Mouse (Mus musculus) right cerebral cortex, postnatal 25 days (tissue): Measurements from ENCODE around the gene Tle4.
"Not testable (repeated sequence)": the region's sequence is repeated elsewhere in the genome, so short reads cannot be mapped to it uniquely, and the experiment has no call there.

ENCODE experiments used
- DNase-seq: peaks from one replicate; pipeline ENCODE4 v3.0.0; 2022

The Tle4 gene

GRCm38 (mm10) chr19:14597917-14598689 is at the start of gene Tle4:
Gene Tle4, minus strand, starts transcription at chr19:14598051.
- peak; percentile 100 for DNase-seq

GRCm38 (mm10) chr19:14645666-14646065 is 47.8 kb upstream of the Tle4 start:
- no peak for DNase-seq

DNA sequence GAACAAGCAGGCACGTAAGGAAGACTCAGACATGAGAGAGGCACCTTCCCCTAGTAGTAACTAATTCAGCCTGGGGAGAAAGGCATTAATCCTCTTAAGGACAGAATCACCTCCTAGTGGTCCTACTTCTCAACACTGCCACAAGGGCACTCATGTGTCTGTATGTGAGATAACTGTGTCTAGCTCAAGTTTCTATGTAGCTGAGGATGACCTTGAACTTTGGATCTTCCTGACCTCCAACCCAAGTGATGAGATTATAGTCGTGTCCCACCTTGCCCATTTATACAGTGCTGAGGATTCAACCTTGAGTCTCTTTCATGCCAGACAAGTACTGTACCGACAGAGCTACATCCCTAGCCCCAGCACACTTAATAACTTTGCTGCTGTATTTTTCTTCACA is 46.9 kb upstream of the Tle4 start:
- DNase-seq, result no peak

DNA sequence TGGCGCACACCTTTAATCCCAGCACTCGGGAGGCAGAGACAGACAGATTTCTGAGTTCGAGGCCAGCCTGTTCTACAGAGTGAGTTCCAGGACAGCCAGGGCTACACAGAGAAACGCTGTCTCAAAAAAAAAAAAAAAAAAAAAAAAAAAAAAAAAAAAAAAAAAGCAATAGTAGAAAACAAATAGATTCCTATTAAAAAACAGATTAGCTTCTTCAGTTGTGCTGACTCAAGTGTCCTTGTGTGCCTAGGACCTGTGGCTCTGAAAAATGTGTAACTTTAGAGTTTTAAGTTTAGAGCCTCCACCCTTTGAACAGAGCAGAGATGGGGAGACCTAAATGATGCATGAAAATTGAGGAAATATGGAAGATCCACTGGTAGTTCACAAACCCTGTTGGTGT is 45.2 kb upstream of the Tle4 start:
- DNase-seq, result not testable (repeated sequence)

- no peak for DNase-seq
Observed at GRCm38 (mm10) chr19:14642663-14643062, 44.8 kb upstream of the Tle4 start.

DNA sequence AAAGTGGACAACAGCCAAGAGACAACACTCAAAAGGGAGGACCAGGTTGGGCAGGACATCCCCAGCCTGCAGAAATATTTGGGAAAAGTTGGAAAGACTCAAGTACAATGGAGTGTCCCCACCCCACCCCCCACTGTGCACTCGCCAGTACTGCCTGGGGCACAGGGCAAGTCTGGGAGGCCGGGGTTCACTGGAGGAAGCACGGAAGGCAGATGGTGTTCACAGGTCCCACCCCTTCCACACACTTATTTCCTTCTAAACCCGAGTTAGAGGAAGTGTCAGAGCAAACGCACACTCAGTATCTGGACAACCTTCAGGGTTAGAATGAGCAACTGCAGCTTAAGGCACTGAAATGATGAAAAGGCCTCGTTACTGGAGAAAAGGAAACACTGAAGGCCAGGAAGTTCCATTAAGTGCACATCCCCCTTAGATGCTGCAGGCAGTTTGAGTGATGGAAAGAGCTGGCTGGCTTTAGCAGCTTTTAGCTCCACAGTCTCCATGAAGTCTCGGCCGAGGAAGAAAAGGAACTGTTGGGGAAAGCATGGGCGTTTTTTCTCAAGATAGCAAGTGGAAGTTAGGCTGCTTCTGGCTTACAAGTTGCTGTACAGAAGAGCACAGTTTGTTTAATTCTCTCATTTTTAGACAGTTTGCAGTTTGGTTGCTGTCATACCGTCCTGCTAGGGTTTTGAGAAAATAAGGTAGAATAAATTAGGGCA is 37.5 kb upstream of the Tle4 start:
- DNase-seq, result peak; percentile 5

DNA sequence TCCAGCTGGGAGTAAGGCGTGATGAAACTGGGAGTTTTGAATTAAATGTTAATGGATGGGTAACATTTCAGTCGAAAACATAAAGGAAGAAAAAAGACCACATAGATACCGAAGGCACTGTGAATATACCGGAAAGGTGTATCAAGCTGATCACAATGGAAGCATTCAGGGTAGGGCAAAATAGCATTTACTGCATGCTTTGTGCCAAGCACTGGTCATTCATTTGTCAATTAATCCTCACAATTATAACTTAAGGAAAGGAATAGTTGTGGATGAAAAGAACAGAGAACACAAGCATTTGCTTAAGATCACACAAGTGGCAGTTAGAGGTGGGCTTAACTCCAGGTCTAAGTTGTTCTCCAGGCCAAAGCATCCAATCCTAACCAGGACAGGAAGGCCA is 25.5 kb upstream of the Tle4 start:
- DNase-seq, result no peak

DNA sequence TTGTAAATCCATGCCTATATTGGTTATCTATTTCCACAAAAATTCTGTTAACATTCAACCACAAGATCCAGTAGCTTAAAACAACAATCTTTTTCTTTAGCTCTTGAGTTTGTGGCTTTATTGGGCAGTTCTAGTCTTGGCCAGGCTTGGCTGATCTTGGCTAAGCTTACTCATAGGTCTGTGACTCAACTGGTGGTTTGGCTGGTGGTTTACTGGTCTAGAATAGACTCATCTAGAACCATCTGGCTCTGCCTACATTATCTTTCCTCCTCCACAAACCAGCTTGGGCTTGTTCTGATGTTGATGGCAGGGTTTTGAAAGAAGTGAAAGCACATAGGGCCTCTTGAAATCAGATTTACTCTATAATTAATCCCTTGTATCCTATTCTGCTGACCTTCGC is 22.7 kb upstream of the Tle4 start:
- DNase-seq, result peak; percentile 18

DNA sequence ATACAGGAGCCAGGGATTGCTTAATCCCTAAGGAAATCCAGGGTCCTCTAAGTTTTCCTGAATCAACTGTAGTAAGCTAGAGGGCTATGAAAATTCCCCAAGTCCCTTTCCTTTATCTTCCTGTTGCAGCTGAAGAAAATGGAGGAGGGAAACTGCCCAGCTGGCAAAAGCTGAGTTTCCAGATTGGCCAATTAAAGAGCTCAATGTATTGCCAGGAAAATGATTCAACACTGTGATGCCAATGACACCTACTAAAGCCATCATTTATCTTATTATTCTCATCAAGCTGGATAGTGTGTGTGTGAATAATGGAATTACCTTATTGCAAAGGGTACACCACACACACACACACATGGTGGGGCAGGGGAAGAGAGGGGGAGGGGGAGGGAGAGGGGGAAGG is 22.0 kb upstream of the Tle4 start:
- no peak for DNase-seq

DNA sequence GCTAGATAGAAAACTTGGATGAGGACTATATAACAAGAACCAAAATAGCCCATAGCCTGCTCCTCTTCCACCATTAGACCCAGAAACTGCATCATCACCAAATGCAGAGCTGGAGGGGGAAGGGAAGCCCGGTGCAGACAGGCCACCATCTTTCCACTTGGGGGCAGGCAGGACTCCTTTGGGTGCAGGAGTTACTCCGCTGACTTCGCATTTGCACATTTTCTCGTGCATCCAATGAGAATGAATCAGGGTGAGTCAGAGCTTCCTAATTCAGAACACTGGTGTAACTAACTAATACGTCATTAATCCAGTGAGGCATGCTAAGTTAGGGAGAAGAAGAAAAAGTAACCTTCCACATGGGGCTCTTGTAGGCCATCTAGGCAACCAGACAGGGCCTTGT is 17.0 kb upstream of the Tle4 start:
- DNase-seq, result no peak

- DNase-seq, result no peak
Observed at GRCm38 (mm10) chr19:14610542-14611317, 12.9 kb upstream of the Tle4 start.

DNA sequence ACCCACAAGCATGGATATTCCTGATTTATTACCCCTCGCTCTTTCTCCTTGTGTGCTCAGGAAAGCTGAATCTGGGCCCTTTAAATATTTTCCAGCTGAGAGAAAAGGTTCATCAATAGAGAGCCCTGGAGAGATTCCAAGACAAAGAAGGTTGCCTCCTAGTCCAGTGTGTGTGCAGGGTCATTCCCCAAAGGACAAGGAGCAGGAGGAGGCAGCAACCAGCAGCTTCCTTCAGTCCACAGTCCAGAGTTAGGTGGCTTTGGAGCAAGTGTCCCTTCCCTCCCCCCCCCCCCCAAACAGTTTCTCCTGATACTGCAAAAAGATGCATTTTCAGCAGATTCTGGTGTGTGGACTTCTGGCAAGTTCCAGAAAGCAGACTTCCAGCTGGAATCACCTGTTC is 3.0 kb upstream of the Tle4 start:
- no peak for DNase-seq

DNA sequence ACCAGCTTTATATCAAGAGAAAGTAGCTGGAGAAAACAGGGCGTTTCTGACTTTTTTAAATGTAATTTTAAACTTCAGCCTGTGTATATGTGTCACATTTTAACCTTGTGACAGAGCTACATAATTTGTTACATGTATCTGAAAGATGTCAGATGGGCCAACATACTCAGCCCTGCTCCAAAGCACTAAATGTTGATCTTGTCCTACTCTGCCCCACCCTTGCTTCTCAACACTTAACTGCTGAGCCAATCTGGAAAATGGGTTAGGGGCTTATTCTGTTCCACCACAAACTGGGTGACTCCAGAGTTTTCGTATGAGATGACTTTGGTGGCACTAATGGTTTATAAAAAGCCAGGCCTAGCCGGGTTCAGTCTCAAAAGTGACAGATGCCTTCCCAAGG is 2.5 kb upstream of the Tle4 start:
- no peak for DNase-seq

DNA sequence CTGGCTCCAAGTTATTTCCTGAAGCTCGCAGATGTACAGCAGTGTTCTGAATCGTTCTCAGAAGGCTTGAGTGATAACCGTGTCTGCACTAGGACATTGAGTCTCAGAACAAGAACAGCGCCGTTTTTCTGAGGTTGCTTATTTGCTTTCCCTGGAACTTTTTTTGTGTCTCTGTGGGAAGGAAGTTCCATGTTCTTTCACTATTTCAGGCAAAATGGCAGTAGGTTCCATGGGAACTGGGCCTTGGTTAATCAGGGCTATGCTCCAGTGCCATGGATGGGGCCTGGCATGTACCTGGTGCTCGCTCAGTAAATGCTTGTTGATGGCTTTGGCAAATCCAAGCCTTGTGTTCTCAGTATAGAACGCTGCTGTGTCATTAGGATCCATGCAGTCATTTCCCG is 2.0 kb upstream of the Tle4 start:
- DNase-seq, result no peak

GRCm38 (mm10) chr19:14598690-14599288 is 938 bp upstream of the Tle4 start:
- DNase-seq, result no peak

DNA sequence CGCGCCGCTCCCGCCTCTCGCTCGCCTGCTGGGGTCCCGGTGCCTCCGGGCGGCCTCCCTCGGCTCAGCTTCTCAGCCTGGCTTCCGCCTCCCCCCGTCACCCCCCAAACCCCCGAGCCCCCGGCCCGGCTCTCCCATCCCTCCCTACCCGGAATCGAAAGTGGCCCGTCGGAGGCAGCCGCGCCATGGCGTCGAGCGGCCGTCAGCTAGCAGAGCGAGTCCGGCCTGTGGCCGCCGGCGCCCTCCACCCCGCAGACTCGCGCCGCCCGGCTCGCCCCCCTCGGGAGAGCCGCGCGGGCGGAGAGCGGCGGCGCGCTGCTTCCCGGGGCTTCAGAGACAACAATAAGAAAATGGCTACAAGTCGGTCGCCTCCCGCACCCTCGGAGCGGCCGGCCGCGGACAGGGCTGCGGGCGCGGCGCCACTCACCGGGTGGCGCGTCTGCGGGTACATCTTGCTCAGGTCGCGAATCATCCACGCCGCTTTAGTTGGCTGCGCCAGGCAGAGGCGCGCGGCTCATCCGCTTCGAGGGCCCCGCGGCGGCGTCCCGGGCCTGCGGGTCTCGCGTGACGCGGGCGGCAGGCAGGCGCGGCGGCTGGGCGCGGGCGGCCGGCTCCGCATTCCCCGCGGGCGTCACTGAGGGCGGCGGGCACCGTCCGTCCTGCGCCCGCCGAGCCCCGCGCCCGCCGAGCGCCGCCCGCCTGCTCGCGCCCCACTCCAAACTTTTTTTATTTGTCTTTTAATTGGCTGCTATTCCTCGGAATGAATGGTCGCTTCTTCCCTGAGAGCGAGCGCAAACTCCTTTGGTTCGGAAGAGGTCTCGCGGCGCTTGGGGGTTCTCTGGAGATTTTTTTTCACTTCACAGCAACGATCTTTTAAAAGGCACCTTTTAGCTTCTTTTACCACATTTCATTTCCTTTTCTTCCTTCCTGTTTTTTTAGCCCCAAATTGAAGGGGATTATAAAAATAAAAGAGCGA is 622 bp downstream of the Tle4 start:
- peak; percentile 66 for DNase-seq

GRCm38 (mm10) chr19:14596358-14596940 is 1.4 kb downstream of the Tle4 start:
- no peak for DNase-seq

- DNase-seq, result no peak
Observed at GRCm38 (mm10) chr19:14595390-14595997, 2.4 kb downstream of the Tle4 start.

DNA sequence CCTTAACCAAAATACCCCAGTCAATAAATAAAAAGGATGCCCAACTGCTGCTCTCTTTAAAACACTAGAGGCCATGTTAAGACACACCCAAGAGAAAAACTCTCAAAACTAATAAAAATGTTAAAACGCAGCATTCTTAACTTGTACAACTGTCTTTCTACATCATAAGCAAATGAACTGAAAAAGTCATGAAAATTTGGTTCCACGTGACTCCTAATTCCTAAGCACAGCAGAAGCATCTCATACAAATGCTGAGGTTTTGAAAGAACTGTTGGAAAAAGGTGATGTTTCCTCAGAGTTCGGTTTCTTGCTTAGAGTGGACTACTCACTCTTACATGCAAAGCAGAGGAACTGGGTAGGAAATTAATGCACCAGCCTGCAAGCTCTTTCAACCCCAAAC is 3.3 kb downstream of the Tle4 start:
- DNase-seq, result no peak

DNA sequence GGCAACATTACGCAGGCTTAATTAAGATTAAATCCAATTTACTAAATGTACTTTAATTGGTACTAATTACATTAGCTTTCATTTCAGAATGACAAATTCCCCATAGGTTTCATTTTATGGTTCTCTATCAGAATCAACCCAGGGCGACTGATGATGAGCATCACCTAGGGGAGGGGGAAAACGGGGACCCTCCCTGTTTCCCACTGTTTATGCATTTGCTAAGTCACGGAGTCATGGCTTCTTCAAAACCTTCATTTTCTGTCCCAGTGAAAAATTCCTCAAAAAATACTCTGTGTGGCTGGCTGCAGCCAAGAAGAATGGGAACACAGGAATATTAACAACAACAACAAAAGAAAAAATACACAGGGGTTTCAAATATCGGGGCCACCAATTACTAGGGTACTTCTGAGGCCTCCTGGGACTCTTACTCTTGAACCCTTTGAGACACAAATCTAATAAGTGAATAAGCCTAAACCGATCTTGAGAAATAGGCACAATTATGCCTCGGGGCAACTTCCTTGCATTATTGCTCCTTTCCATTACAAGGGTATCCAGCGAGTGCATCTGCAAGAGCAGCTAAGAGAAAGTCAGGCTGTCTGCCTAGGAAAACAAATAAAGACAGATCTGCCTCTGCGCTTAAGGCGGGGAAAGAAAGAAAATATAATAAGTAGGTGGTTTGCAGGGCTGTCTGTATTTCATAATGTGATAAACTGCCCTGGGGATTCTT is 5.9 kb downstream of the Tle4 start:
- DNase-seq, result no peak

- no peak for DNase-seq
Observed at GRCm38 (mm10) chr19:14590154-14590553, 7.7 kb downstream of the Tle4 start.
